Mouse (Mus musculus) embryonic facial prominence, embryonic 14.5 days (tissue): ENCODE data around the gene Elf1. TPM values are rescaled to one million over a fixed set of nuclear protein-coding genes. Genes with fewer than 3 reads are reported as not detected.
A peak's percentile ranks its signal among the peaks of the same experiment; 100 is the strongest.
"Not testable (repeated sequence)": the region's sequence is repeated elsewhere in the genome, so short reads cannot be mapped to it uniquely, and the experiment has no call there.

Experiments used
- ATAC-seq: fragments of 200-750 bp; cut with Nextera tagmentation; 2 replicates; pipeline ENCODE4 v1.8.0; 2017; ENCODE audit warnings: low read depth, moderate number of reproducible peaks, moderate TSS enrichment
- DNase-seq: peaks from one replicate; pipeline ENCODE4 v3.0.0-alpha.2; 2015; ENCODE audit warnings: low spot score
- H3K27ac ChIP-seq: fragments of 300-500 bp; sonication (generic); replicated peaks from 2 replicates; pipeline ENCODE4 v1.5.1; 2014; ENCODE audit warnings: low read depth, mild to moderate bottlenecking, low read length, moderate library complexity
- H3K27me3 ChIP-seq: fragments of 300-500 bp; sonication (generic); replicated peaks from 2 replicates; pipeline ENCODE4 v1.6.1; 2014; ENCODE audit warnings: low read length; ENCODE audit not compliant: control insufficient read depth, insufficient read depth
- H3K36me3 ChIP-seq: fragments of 300-500 bp; sonication (generic); 2 replicates; pipeline ENCODE4 v1.6.1; 2014; ENCODE audit warnings: low read length, mixed read lengths; ENCODE audit not compliant: control insufficient read depth, insufficient read depth
- H3K4me1 ChIP-seq: fragments of 300-500 bp; sonication (generic); 2 replicates; pipeline ENCODE4 v1.6.1; 2014; ENCODE audit warnings: antibody characterized with exemption, low read length; ENCODE audit not compliant: control insufficient read depth, insufficient read depth
- H3K4me2 ChIP-seq: fragments of 300-500 bp; sonication (generic); 2 replicates; pipeline ENCODE4 v1.6.1; 2014; ENCODE audit warnings: low read depth, mild to moderate bottlenecking, low read length, moderate library complexity, mixed read lengths
- H3K4me3 ChIP-seq: fragments of 300-500 bp; sonication (generic); 2 replicates; pipeline ENCODE4 v1.5.1; 2014; ENCODE audit warnings: low read depth, mild to moderate bottlenecking, low read length
- H3K9ac ChIP-seq: fragments of 300-500 bp; sonication (generic); 2 replicates; pipeline ENCODE4 v1.6.1; 2014; ENCODE audit warnings: low read depth, mild to moderate bottlenecking, low read length, moderate library complexity, mixed read lengths
- H3K9me3 ChIP-seq: fragments of 300-500 bp; sonication (generic); 2 replicates; pipeline ENCODE4 v1.6.1; 2016; ENCODE audit warnings: low read length; ENCODE audit not compliant: control insufficient read depth
- WGBS: fragments of 180-500 bp; shearing (Covaris S2); extraction: QIAGEN DNeasy Blood & Tissue Kit; methylation state at CpG from one replicate; pipeline ENCODE4 v1.1.7; 2014; 5-methylcytosine and 5-hydroxymethylcytosine counted together
- polyA plus RNA-seq: library from polyadenylated mRNA; unstranded; fragments of >200 nt; fragmentation: Nextera tagmentation; extraction: Ambion mirVana; gene quantifications from 2 replicates; pipeline ENCODE4 v1.2.1, GENCODE M21; 2014

Gene Elf1
- polyA plus RNA-seq = 12.7 and 13.6 TPM in 2 replicates

- Histone ChIP-seq H3K4me1 (peaks cover 13% of the 10 kb centered on the region; the same call in 1 of the 2 replicates), H3K27me3 (no peaks in the 10 kb centered on the region), H3K4me3 (peak within 1 kb of the TSS; percentile 96), H3K4me2 (peak within 1 kb of the TSS; percentile 78), H3K36me3 (peaks cover 13% of the 10 kb centered on the region), H3K9me3 (no peaks in the 10 kb centered on the region), H3K9ac (peak within 1 kb of the TSS; percentile 99), H3K27ac (peak within 1 kb of the TSS; percentile 100)
- ATAC-seq (peak; percentile 78), DNase-seq (peak; percentile 94)
- WGBS = under 1% methylated on average over 23 of the region's 96 CpGs
Measured at GRCm38 (mm10) chr14:79480624-79481338, at the start of gene Elf1. TSS of gene Elf1 (plus strand) at chr14:79481194.

GRCm38 (mm10) chr14:79434068-79434467, 46.9 kb upstream of the Elf1 start:
- WGBS = 77% methylated on average over 1 of the region's 1 CpGs
- Histone ChIP-seq H3K9me3 (no peaks in the 10 kb centered on the region), H3K4me2 (no peak overlapping the region), H3K4me3 (no peak overlapping the region), H3K36me3 (no peaks in the 10 kb centered on the region), H3K27me3 (no peaks in the 10 kb centered on the region), H3K4me1 (no peaks in the 10 kb centered on the region), H3K27ac (no peak overlapping the region), H3K9ac (no peak overlapping the region)
- DNase-seq (no peak), ATAC-seq (no peak)

GRCm38 (mm10) chr14:79440655-79441054, 40.3 kb upstream of the Elf1 start:
- no peaks in the 10 kb centered on the region for H3K27me3 ChIP-seq
- H3K4me2 ChIP-seq = no peak overlapping the region
- no peak overlapping the region for H3K9ac ChIP-seq
- H3K9me3 ChIP-seq = no peaks in the 10 kb centered on the region
- DNase-seq = no peak
- H3K4me1 ChIP-seq = no peaks in the 10 kb centered on the region
- no peak overlapping the region for H3K4me3 ChIP-seq
- H3K27ac ChIP-seq = no peak overlapping the region
- ATAC-seq = no peak
- WGBS = 86% methylated on average over 2 of the region's 2 CpGs
- H3K36me3 ChIP-seq = no peaks in the 10 kb centered on the region

- H3K4me3 ChIP-seq = no peak overlapping the region
- no peak for ATAC-seq
- no peaks in the 10 kb centered on the region for H3K27me3 ChIP-seq
- no peaks in the 10 kb centered on the region for H3K36me3 ChIP-seq
- H3K9me3 ChIP-seq = no peaks in the 10 kb centered on the region
- H3K9ac ChIP-seq = no peak overlapping the region
- no peak overlapping the region for H3K4me2 ChIP-seq
- H3K4me1 ChIP-seq = no peaks in the 10 kb centered on the region
- WGBS = 84% methylated on average over 5 of the region's 5 CpGs
- no peak overlapping the region for H3K27ac ChIP-seq
- no peak for DNase-seq
Measured at GRCm38 (mm10) chr14:79441441-79441840, 39.6 kb upstream of the Elf1 start.

- ATAC-seq = no peak
- H3K27ac ChIP-seq = no peak overlapping the region
- H3K4me2 ChIP-seq = no peak overlapping the region
- H3K4me1 ChIP-seq = no peaks in the 10 kb centered on the region
- no peaks in the 10 kb centered on the region for H3K36me3 ChIP-seq
- H3K4me3 ChIP-seq = no peak overlapping the region
- WGBS = 88% methylated on average over 9 of the region's 9 CpGs
- no peak overlapping the region for H3K9ac ChIP-seq
- no peaks in the 10 kb centered on the region for H3K9me3 ChIP-seq
- H3K27me3 ChIP-seq = no peaks in the 10 kb centered on the region
- no peak for DNase-seq
Measured at GRCm38 (mm10) chr14:79444601-79445000, 36.4 kb upstream of the Elf1 start.

GRCm38 (mm10) chr14:79445055-79445620, 35.9 kb upstream of the Elf1 start:
- H3K36me3 ChIP-seq = no peaks in the 10 kb centered on the region
- peak; percentile 18 for DNase-seq
- no peak overlapping the region for H3K27ac ChIP-seq
- WGBS = 56% methylated on average over 16 of the region's 16 CpGs
- 0 out of 2 replicates have a peak, but pooled peaks have one; percentile 33 for ATAC-seq
- H3K9me3 ChIP-seq = no peaks in the 10 kb centered on the region
- H3K4me3 ChIP-seq = no peak overlapping the region
- no peak overlapping the region for H3K4me2 ChIP-seq
- no peaks in the 10 kb centered on the region for H3K4me1 ChIP-seq
- H3K27me3 ChIP-seq = no peaks in the 10 kb centered on the region
- H3K9ac ChIP-seq = no peak overlapping the region

- peak; percentile 95 for ATAC-seq
- Histone ChIP-seq H3K4me2 (peak within 1 kb of the TSS; percentile 69), H3K9me3 (peaks cover 18% of the 10 kb centered on the region; the same call in 1 of the 2 replicates), H3K9ac (peak within 1 kb of the TSS; percentile 61), H3K27ac (peak within 1 kb of the TSS; percentile 61; the same call in 1 of the 2 replicates), H3K4me3 (peak within 1 kb of the TSS; percentile 54)
- not testable (repeated sequence) for H3K36me3 ChIP-seq, H3K27me3 ChIP-seq, H3K4me1 ChIP-seq
- 20% methylated on average over 35 of the region's 89 CpGs for WGBS
- peak; percentile 98 for DNase-seq
Measured at GRCm38 (mm10) chr14:79451681-79452590, 29.1 kb upstream of the Elf1 start, which contains the start of gene Kbtbd6. TSS of gene Kbtbd6 (plus strand) at chr14:79451835.

GRCm38 (mm10) chr14:79452591-79452934, 28.4 kb upstream of the Elf1 start:
- H3K9me3 ChIP-seq = peaks cover 18% of the 10 kb centered on the region; the same call in 1 of the 2 replicates
- H3K4me3 ChIP-seq, H3K9ac ChIP-seq, ATAC-seq, H3K4me1 ChIP-seq, H3K4me2 ChIP-seq, H3K36me3 ChIP-seq, H3K27me3 ChIP-seq, H3K27ac ChIP-seq, DNase-seq: not testable (repeated sequence)
- 94% methylated on average over 5 of the region's 10 CpGs for WGBS
